Mouse (Mus musculus) telencephalon, adult 2 months (tissue): ENCODE results near the gene Crlf1.
"Not testable (repeated sequence)": the region's sequence is repeated elsewhere in the genome, so short reads cannot be mapped to it uniquely, and the experiment has no call there.

ENCODE experiments used
- DNase-seq: peaks from one replicate; pipeline ENCODE4 v3.0.0-alpha.2; 2011; ENCODE audit warnings: low read depth, low spot score

The Crlf1 gene

GRCm38 (mm10) chr8:70495771-70496062 lies 2.8 kb downstream of the Crlf1 start:
- DNase-seq = no peak

DNA sequence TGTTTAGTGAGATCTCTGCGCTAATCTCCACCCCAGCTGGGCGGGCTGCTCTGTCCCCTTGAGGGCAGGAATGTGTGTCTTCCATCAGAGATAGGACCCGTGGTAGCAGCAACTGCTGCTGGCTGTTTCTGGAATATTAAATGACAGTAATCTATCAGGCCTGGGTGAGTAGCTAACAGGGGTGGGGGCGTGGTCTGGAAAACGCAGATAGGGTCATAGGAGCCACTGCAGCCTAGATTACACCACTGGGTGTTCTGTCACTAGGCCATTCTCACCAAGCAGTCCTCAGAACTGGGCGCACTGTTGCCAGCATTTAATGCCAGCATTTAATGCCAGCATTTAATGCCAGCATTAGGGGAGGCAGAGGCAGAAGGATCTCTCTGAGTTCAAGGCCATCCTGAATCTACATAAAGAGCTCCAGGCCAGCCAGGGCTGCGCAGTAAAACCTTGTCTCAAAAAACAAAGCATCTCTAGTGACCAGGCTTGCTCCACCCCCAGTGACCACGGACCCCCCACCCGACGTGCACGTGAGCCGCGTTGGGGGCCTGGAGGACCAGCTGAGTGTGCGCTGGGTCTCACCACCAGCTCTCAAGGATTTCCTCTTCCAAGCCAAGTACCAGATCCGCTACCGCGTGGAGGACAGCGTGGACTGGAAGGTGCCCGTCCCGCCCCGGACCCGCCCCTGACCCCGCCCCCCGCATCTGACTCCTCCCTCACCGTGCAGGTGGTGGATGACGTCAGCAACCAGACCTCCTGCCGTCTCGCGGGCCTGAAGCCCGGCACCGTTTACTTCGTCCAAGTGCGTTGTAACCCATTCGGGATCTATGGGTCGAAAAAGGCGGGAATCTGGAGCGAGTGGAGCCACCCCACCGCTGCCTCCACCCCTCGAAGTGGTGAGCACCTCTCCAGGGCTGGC lies 7.7 kb downstream of the Crlf1 start:
- DNase-seq = no peak

GRCm38 (mm10) chr8:70501820-70502529 lies 9.0 kb downstream of the Crlf1 start:
- no peak for DNase-seq

DNA sequence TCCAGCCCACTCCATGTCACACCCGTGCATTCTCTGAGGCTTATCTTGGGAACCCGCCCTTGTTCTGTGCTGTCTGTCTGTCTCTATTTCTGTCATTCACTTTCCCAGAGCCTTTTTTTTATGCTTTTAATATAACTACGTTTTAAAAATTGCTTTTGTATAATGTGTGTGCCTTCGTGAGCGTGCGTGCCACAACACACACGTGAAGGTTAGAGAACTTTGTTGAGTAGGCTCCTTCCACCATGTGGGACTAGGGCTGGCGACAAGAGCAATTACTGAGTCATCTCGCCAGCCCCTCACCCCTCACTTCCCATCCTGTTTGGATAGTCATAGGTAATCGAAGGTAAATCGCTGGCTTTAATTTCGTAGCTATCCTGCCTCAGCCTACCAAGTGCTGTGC lies 9.6 kb downstream of the Crlf1 start:
- no peak for DNase-seq

GRCm38 (mm10) chr8:70503062-70503750 lies 10.2 kb downstream of the Crlf1 start:
- no peak for DNase-seq

GRCm38 (mm10) chr8:70504291-70504716 lies 11.3 kb downstream of the Crlf1 start:
- no peak for DNase-seq

- DNase-seq = no peak
Measured at GRCm38 (mm10) chr8:70504851-70505250, 11.9 kb downstream of the Crlf1 start.

DNA sequence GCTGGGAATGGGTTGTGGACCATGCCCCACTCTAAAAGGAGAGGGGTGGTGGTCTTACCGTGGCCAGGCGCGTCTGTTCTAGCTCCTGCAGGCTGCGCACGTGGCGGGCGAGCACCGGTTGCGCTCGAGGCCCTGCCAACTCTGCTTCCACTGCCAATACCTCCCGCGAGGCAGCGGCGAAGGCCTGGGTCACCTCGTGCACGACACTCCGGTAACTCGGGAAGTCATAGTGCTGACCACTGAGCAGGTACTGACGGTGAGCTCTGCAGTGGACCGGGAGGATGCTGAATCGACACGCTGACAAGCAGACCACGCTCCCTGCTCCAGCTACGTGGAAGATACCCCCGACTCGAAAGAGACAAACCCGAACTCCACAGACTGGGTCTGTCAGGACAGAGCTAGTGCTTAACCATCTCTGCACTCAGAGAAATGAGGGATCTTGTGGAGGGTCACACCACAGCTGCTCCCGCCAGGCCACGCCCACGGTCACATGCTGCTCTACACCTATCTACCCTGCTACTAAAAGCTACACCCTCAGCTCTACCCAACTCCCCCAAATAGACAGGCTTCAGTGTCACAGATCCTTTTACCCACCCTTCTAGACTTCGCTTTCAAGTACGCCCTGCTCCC lies 12.9 kb downstream of the Crlf1 start:
- DNase-seq = no peak

GRCm38 (mm10) chr8:70506328-70507026 lies 13.5 kb downstream of the Crlf1 start, which contains the start of gene Rex1bd:
Gene Rex1bd, minus strand, starts transcription at chr8:70506752.
- peak; percentile 90 for DNase-seq

GRCm38 (mm10) chr8:70507027-70507393 lies 14.1 kb downstream of the Crlf1 start:
- no peak for DNase-seq

DNA sequence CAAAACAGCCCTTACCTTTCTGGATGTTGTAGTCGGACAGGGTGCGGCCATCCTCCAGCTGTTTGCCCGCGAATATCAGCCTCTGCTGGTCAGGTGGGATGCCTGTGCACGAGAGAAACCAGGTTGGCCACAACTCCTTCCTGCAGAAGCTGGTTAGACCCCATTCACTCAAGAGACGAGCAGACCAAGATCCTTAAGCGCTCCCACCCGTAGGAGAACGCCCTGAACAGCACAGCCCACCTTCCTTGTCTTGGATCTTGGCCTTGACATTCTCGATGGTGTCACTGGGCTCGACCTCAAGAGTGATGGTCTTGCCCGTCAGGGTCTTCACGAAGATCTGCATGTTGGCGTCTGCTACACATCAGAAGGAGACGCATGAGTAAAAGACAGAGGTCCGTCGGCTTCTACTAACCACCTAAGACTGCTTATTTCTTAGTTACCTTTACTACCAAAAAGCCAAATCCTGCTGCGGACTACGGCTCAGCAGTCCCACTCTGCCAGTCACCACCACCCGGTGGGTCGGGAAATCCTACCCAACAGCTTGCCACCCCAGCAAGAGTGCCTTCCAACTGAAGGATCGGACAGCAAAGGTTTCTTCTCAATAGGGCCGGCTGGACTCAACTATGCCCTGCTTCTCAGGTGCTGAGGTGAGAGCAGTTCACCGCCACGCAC lies 16.5 kb downstream of the Crlf1 start:
- DNase-seq = no peak

GRCm38 (mm10) chr8:70510228-70510915 lies 17.4 kb downstream of the Crlf1 start, which contains the start of gene Uba52:
Gene Uba52, minus strand, starts transcription at chr8:70510801.
- DNase-seq = peak; percentile 95

DNA sequence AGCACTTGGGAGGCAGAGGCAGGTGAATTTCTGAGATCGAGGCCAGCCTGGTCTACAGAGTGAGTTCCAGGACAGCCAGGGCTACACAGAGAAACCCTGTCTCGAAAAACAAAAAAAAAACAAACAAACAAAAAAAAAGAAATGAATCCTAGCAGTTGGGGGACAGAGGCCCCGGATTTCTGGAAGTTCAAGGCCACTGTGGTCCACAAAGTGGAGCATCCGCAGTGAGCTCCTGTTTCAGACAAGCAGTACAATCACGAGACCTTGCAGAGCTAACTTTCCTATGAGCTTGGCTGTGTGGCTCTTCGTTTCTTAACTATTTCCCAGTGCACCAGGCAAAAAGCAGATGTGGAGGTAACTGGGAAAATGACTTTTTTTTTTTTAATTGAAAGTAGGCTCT lies 18.2 kb downstream of the Crlf1 start:
- not testable (repeated sequence) for DNase-seq

- DNase-seq = no peak
Measured at GRCm38 (mm10) chr8:70511770-70512169, 18.8 kb downstream of the Crlf1 start.

GRCm38 (mm10) chr8:70512253-70512903 lies 19.4 kb downstream of the Crlf1 start:
- no peak for DNase-seq

DNA sequence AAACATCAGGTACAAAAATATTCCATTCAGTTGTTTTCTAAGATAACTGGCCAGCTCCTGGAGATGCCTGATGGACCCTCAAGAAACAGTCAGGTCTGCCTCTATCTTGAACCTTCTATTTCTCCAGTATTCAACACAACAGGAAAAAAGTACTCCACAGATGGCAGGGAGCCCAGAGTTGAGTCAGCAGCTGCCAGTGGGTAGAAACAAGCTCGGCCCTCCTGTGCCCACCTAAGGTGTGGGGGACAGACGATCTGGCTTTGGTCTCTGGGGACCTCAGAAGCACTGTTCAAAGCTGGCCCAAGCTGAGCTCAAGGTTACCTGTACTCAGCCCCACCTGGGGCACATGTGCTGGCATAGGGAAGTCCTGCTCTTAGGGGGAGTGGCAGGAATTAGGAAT lies 20.5 kb downstream of the Crlf1 start:
- no peak for DNase-seq

GRCm38 (mm10) chr8:70517940-70518643 lies 25.1 kb downstream of the Crlf1 start:
- no peak for DNase-seq

GRCm38 (mm10) chr8:70519043-70519442 lies 26.1 kb downstream of the Crlf1 start:
- DNase-seq = no peak

GRCm38 (mm10) chr8:70519606-70520005 lies 26.6 kb downstream of the Crlf1 start:
- no peak for DNase-seq
